Mouse (Mus musculus) small intestine, adult 2 months (tissue): ENCODE measurements around the gene Fastkd1.

Experiments used
- CTCF ChIP-seq: fragments of 200-500 bp; IDR thresholded peaks from 2 replicates; pipeline ENCODE4 v1.5.1; 2012; ENCODE audit warnings: low read depth, mild to moderate bottlenecking, control low read depth, inconsistent platforms, low read length, moderate library complexity, mixed read lengths; ENCODE audit not compliant: insufficient replicate concordance, insufficient read length; ENCODE audit errors: extremely low read depth
- POLR2A ChIP-seq: fragments of 200-500 bp; IDR thresholded peaks from 2 replicates; pipeline ENCODE4 v1.6.1; 2012; ENCODE audit warnings: low read depth, mild to moderate bottlenecking, control low read depth, inconsistent platforms, low read length, moderate library complexity

- TF ChIP-seq CTCF (no peak), POLR2A (no peak)
Measured at GRCm38 (mm10) chr2:69719121-69719520, 5.8 kb upstream of the Fastkd1 start.
